Mouse (Mus musculus) limb, embryonic 11.5 days (tissue): ENCODE measurements around the gene Ankrd33. TPM values are rescaled to one million over a fixed set of nuclear protein-coding genes. Genes with fewer than 3 reads are reported as not detected.

ENCODE experiments used
- ATAC-seq: fragments of 200-750 bp; cut with Nextera tagmentation; 2 replicates; pipeline ENCODE4 v1.8.0; 2017; ENCODE audit warnings: low read depth; ENCODE audit not compliant: insufficient number of reproducible peaks, low FRiP score, low TSS enrichment
- DNase-seq: peaks from one replicate; pipeline ENCODE4 v3.0.0-alpha.2; 2015; ENCODE audit warnings: low spot score
- H3K27ac ChIP-seq: fragments of 300-500 bp; sonication (generic); replicated peaks from 2 replicates; pipeline ENCODE4 v1.5.1; 2014; ENCODE audit warnings: low read depth, mild to moderate bottlenecking, low read length
- H3K27me3 ChIP-seq: fragments of 300-500 bp; sonication (generic); 2 replicates; pipeline ENCODE4 v1.6.1; 2014; ENCODE audit warnings: mild to moderate bottlenecking, low read length, mixed read lengths; ENCODE audit not compliant: control insufficient read depth, insufficient read depth
- H3K36me3 ChIP-seq: fragments of 300-500 bp; sonication (generic); 2 replicates; pipeline ENCODE4 v1.6.1; 2014; ENCODE audit warnings: mild to moderate bottlenecking, low read length, moderate library complexity, mixed read lengths; ENCODE audit not compliant: control insufficient read depth, insufficient read depth
- H3K4me1 ChIP-seq: fragments of 300-500 bp; sonication (generic); 2 replicates; pipeline ENCODE4 v1.6.1; 2014; ENCODE audit warnings: low read length, mixed read lengths; ENCODE audit not compliant: control insufficient read depth, insufficient read depth
- H3K4me2 ChIP-seq: fragments of 300-500 bp; sonication (generic); 2 replicates; pipeline ENCODE4 v1.6.1; 2014; ENCODE audit warnings: low read depth, mild to moderate bottlenecking, moderate library complexity; ENCODE audit not compliant: severe bottlenecking
- H3K4me3 ChIP-seq: fragments of 300-500 bp; sonication (generic); 2 replicates; pipeline ENCODE4 v1.5.1; 2014; ENCODE audit warnings: low read depth, low read length
- H3K9ac ChIP-seq: fragments of 300-500 bp; sonication (generic); 2 replicates; pipeline ENCODE4 v1.6.1; 2014; ENCODE audit warnings: mild to moderate bottlenecking, low read length
- H3K9me3 ChIP-seq: fragments of 300-500 bp; sonication (generic); 2 replicates; pipeline ENCODE4 v1.6.1; 2016; ENCODE audit warnings: low read length; ENCODE audit not compliant: control insufficient read depth
- WGBS: fragments of 180-500 bp; shearing (Covaris S2); extraction: QIAGEN DNeasy Blood & Tissue Kit; methylation state at CpG from one replicate; pipeline ENCODE4 v1.1.7; 2014; 5-methylcytosine and 5-hydroxymethylcytosine counted together
- polyA plus RNA-seq: library from polyadenylated mRNA; unstranded; fragments of >200 nt; fragmentation: Nextera tagmentation; extraction: Ambion mirVana; gene quantifications from 2 replicates; pipeline ENCODE4 v1.2.1, GENCODE M21; 2014

The Ankrd33 gene
- polyA plus RNA-seq, 1 experiment from 2014 or later: not detected

- Histone ChIP-seq H3K27me3 (no peaks in the 10 kb centered on the region), H3K4me1 (peaks cover 38% of the 10 kb centered on the region), H3K4me2 (peak overlapping the region; percentile 33), H3K36me3 (no peaks in the 10 kb centered on the region), H3K4me3 (no peak overlapping the region), H3K27ac (peak overlapping the region; percentile 84), H3K9me3 (no peaks in the 10 kb centered on the region), H3K9ac (peak overlapping the region; percentile 8; the same call in 1 of the 2 replicates)
- ATAC-seq (peak; percentile 7; the same call in 1 of the 2 replicates), DNase-seq (no peak)
- 23% methylated on average over 14 of the region's 14 CpGs for WGBS
Observed at GRCm38 (mm10) chr15:101092121-101092828, 23.3 kb upstream of the Ankrd33 start.

GRCm38 (mm10) chr15:101092829-101093648, 22.5 kb upstream of the Ankrd33 start:
- 3% methylated on average over 25 of the region's 25 CpGs for WGBS
- ATAC-seq (peak; percentile 78), DNase-seq (peak; percentile 88)
- Histone ChIP-seq H3K9ac (peak overlapping the region; percentile 8; the same call in 1 of the 2 replicates), H3K27ac (peak overlapping the region; percentile 84), H3K36me3 (no peaks in the 10 kb centered on the region), H3K27me3 (no peaks in the 10 kb centered on the region), H3K9me3 (no peaks in the 10 kb centered on the region), H3K4me3 (no peak overlapping the region), H3K4me1 (peaks cover 44% of the 10 kb centered on the region), H3K4me2 (peak overlapping the region; percentile 33)

- H3K36me3 ChIP-seq: no peaks in the 10 kb centered on the region
- 0 out of 2 replicates have a peak overlapping the region, but pooled peaks have one; percentile 74 for H3K27ac ChIP-seq
- WGBS: 24% methylated on average over 6 of the region's 6 CpGs
- H3K4me1 ChIP-seq: peaks cover 52% of the 10 kb centered on the region
- no peak overlapping the region for H3K4me2 ChIP-seq
- DNase-seq (no peak), ATAC-seq (no peak)
- H3K4me3 ChIP-seq: no peak overlapping the region
- no peaks in the 10 kb centered on the region for H3K27me3 ChIP-seq
- no peak overlapping the region for H3K9ac ChIP-seq
- no peaks in the 10 kb centered on the region for H3K9me3 ChIP-seq
Observed at GRCm38 (mm10) chr15:101093988-101094387, 21.6 kb upstream of the Ankrd33 start.

GRCm38 (mm10) chr15:101094979-101095378, 20.6 kb upstream of the Ankrd33 start:
- Histone ChIP-seq H3K27me3 (no peaks in the 10 kb centered on the region), H3K4me1 (peaks cover 52% of the 10 kb centered on the region), H3K27ac (peak overlapping the region; percentile 74), H3K4me2 (no peak overlapping the region), H3K9ac (no peak overlapping the region; the same call in 1 of the 2 replicates), H3K9me3 (no peaks in the 10 kb centered on the region), H3K4me3 (no peak overlapping the region), H3K36me3 (no peaks in the 10 kb centered on the region)
- 6% methylated on average over 9 of the region's 9 CpGs for WGBS
- DNase-seq: peak; percentile 71
- 0 out of 2 replicates have a peak, but pooled peaks have one; percentile 23 for ATAC-seq

GRCm38 (mm10) chr15:101095392-101095791, 20.2 kb upstream of the Ankrd33 start:
- WGBS: 29% methylated on average over 3 of the region's 3 CpGs
- H3K4me1 ChIP-seq: peaks cover 52% of the 10 kb centered on the region
- H3K9me3 ChIP-seq: no peaks in the 10 kb centered on the region
- H3K27me3 ChIP-seq: no peaks in the 10 kb centered on the region
- H3K4me2 ChIP-seq: no peak overlapping the region
- H3K9ac ChIP-seq: no peak overlapping the region
- DNase-seq (no peak), ATAC-seq (no peak)
- H3K4me3 ChIP-seq: no peak overlapping the region
- H3K27ac ChIP-seq: peak overlapping the region; percentile 3; the same call in 1 of the 2 replicates
- H3K36me3 ChIP-seq: no peaks in the 10 kb centered on the region

- peaks cover 43% of the 10 kb centered on the region for H3K4me1 ChIP-seq
- peak overlapping the region; percentile 63 for H3K27ac ChIP-seq
- ATAC-seq (peak; percentile 67), DNase-seq (peak; percentile 93)
- no peaks in the 10 kb centered on the region for H3K9me3 ChIP-seq
- H3K36me3 ChIP-seq: no peaks in the 10 kb centered on the region
- H3K4me2 ChIP-seq: peak overlapping the region; percentile 46
- no peak overlapping the region for H3K4me3 ChIP-seq
- no peaks in the 10 kb centered on the region for H3K27me3 ChIP-seq
- WGBS: under 1% methylated on average over 28 of the region's 28 CpGs
- no peak overlapping the region; the same call in 1 of the 2 replicates for H3K9ac ChIP-seq
Observed at GRCm38 (mm10) chr15:101097985-101098651, 17.4 kb upstream of the Ankrd33 start.

GRCm38 (mm10) chr15:101100996-101101395, 14.6 kb upstream of the Ankrd33 start:
- Histone ChIP-seq H3K4me1 (peaks cover 18% of the 10 kb centered on the region), H3K9me3 (no peaks in the 10 kb centered on the region), H3K4me2 (no peak overlapping the region), H3K4me3 (no peak overlapping the region), H3K36me3 (no peaks in the 10 kb centered on the region), H3K27me3 (no peaks in the 10 kb centered on the region), H3K27ac (no peak overlapping the region), H3K9ac (no peak overlapping the region)
- ATAC-seq (no peak), DNase-seq (no peak)
- 88% methylated on average over 3 of the region's 3 CpGs for WGBS
